Mouse (Mus musculus) megakaryocyte, embryonic 14.5 days (primary cell): ENCODE data around the gene Aunip.

ENCODE experiments used
- FLI1 ChIP-seq: IDR thresholded peaks from 2 replicates; pipeline ENCODE4 v1.6.1; 2012; ENCODE audit warnings: low read length, inconsistent platforms, mixed read lengths
- GATA1 ChIP-seq: IDR thresholded peaks from 3 replicates; pipeline ENCODE4 v1.6.1; 2012; ENCODE audit warnings: mixed read lengths, low read length, inconsistent platforms, borderline replicate concordance

GRCm38 (mm10) chr4:134474240-134474639, 36.6 kb upstream of the Aunip start:
- TF ChIP-seq FLI1: no peak
- no peak for TF ChIP-seq GATA1
